Mouse (Mus musculus) lung, adult 18-20 months (tissue): ENCODE results near the gene 4932414N04Rik.
"Not testable (repeated sequence)": the region's sequence is repeated elsewhere in the genome, so short reads cannot be mapped to it uniquely, and the experiment has no call there.

Source experiments
- DNase-seq, 2 experiments: peaks; one replicate each; pipeline ENCODE4 v3.0.0; 2022; ENCODE audit warnings: mixed read lengths in 2 of 2

Gene 4932414N04Rik

GRCm38 (mm10) chr2:68656186-68656585 lies at the start of gene 4932414N04Rik:
TSS of gene 4932414N04Rik (plus strand) at chr2:68656486.
- DNase-seq = not testable (repeated sequence)

DNA sequence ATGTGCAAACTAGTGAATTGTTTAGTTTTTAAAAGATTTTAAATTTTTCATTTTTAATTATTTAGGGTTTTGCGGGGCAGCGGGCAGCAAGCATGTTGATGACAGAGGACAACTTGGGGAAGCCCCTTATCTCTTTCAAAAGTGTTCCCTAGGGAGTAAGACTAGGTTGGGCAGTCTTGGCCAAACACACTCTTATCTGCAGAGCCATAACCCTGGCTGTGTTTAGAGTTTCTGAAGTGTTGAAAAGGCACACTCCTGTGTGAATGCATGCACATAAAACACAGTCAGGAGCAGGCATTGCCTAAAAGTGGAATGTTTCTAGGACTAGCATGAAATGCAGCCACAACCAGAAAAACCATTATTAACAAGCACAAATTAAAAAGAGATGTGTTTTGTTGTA lies 75.9 kb downstream of the 4932414N04Rik start:
- no peak for DNase-seq

DNA sequence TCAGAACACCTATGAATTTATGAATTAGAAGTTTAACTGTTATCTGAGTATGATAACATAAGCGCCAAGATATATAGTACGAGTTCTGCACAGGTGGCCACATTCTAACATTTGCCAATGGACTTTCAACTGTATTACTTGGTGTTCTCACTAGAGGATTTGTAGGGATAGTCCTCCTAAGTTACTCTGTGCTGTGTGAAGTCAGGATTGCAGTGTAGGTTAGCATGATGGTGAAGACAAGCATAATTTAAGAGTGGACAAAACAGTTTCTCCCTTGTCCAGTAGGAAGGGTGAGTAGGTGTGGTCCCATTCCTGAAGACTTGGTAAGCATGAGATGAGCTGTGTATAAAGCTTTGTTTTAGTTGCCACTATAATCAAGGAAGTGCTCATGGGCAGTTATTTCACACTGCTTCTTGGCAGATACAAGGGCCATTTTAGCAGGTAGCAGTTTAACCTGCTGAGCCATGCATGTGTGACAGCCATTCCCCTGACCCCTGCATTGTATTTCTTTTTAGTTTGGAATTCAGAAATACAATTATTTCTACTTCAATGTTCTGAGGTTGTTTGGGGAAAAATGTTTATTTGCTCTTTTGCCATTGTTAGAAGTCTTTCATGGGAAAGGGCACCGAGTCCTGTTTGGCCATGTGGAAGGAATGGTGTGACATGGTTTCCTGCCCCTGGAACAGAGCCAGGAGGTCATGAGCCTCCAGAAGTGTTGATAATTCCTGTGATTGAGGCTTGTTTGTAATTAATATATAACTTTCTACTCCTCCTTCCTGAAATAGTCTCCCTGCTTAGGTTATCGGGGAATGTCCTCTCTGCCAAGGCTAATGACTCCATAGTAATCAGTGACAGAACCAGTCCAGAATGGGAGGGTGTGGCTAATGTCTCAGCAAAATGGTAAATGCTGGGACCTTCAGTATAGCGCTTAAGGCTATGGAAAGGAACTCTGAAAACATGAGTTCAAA lies 83.8 kb downstream of the 4932414N04Rik start:
- no peak for DNase-seq

DNA sequence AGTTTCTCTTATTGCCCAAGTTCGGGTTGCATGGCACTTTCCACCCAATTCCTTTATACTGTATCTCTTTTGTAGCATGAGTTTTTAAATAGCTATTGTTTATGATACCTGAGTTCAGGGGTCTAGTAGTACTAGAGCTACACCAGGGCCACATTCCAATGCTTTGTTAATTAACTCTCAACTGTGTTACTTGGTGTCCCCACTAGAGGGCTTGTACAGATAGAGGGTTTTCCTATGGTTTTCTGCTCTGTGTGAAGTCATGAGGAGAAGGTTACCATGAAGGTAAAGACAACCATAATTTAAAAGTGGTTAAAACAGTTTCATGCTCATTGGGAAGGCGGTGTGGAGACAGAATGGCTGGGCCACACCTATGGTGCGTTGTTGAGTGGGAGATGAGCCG lies 88.3 kb downstream of the 4932414N04Rik start:
- DNase-seq = no peak

DNA sequence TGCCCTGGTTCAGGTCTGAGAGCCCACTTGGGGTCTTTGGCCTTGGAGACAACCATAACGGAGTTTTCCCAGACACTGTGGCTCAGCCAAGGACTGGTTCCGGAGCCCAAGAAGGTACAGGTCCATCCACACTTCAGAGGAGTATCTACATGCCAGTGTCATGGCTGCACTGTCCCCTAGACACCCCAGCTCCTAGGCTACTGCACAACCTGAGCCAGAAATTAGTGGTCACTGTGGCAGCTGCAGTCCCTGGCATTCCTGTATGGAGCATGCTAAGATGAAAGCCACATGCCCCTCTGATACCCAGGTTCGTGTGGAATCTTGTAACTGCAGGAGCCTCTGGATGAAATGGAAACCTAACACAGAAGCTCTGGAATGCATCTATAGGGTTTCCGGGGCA lies 99.9 kb downstream of the 4932414N04Rik start:
- DNase-seq = no peak

DNA sequence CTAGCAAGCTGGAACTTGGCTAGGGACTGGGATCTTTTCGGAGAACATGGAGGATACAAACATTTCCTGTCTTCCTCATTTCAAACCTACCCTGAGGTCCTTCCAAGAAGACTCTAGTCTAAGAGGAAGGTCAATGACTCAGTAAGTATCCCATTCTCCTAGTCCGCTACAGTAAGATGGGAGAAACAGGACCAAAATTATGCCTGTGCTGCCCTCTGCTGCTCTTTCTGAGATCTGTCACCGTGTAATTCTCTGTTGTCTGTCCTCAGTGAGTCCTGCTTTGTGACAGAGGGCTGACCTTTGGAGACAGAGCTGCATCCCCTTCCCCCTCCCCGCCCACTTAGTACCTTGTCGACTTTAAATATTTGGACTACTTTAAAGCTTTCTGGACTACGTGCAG lies 100.5 kb downstream of the 4932414N04Rik start:
- no peak for DNase-seq

- DNase-seq = no peak
These were observed 109.1 kb downstream of the 4932414N04Rik start for GRCm38 (mm10) chr2:68765371-68765770.

DNA sequence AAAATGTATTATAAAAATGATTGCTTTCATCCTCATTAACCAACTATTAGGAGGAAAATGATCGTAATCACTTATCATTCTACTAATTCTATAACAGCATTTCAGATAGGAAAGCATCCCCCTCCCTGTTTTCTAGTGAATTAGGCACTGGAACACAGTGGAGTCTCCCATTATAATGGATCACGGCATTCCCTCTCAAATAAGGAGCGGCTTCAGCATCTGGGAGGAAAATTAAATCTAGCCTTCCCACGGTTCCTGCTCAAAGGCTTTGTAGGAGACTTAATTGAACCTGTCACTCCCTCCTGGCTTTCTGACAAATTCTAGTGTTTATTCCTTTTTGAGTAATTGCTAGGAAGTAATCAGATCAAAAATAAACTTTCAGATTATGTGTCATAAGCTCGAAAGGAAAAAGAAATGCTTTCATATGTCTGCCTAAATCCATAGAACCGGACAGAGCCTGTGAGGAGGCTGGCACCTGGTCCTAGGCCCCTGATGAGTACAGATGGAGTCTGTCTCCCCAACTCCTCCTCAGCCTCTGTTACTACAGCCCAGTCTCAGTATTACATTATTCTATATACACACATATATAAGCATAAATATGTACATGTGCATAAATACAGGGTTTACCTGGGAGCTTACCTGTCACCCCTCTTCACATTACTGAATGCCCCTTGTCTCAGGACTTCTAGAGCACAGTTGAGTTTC lies 111.1 kb downstream of the 4932414N04Rik start:
- DNase-seq = no peak

DNA sequence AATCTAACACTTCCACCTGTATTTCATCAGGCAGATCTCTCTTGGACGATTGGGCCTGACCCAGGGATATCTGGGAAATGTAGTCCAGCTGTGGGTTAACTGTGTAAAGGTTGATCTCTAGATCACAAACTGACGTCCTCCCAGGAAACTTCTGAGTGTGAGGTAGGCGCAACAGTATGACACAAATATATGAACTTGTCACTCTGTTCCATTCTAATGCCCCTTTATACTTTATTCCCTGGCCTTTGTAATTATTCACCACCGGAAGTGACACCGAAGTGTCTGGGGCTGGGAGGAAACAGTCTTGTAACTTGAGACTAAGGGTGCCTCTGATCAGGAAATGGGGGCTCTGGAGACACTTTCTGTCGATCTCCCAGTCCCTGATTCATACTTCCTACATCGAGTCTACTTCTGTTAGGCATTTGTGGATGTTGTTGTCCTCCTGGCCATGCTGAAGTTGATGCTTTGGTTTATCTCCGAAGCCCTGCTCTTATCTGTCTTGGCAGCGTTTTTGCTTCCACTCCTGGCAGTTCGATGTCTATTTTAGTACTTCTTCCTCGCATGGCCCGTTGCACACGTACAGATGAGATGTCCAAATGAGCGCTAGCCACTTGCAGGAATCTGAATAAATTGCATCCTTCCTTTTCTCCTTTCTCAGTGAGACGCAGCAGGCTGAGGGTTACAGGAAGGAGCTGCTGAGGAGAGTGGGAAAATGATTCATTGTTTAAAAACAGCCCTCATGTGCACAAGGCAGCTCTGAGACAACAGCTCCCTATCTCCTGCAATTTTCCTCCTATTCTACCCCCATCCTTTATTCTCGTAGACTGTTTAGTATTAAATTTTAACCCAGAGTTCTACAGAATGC lies 126.2 kb downstream of the 4932414N04Rik start:
- DNase-seq = no peak

DNA sequence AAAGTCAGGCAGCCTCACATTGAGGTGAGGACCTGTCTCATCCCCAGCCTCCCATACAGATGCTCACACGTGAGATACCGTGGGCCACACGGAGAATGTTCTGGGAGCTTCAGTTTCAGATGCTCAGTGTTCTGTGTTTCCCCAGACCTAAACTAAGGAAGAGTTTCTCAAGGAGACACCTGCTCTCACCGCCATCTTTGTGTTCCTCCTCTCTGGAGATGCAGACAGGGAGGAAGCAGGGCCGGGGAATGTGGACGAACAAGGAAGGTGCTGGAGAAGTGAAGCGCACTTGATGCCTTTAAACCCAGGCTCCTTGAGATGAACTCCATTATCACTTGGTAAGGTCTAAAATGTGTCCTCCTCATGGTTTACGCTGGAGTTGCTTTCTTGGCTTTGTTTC lies 127.4 kb downstream of the 4932414N04Rik start:
- not testable (repeated sequence) for DNase-seq

- DNase-seq = peak; percentile 72 to 75
These were observed 128.6 kb downstream of the 4932414N04Rik start for GRCm38 (mm10) chr2:68784710-68785427.

DNA sequence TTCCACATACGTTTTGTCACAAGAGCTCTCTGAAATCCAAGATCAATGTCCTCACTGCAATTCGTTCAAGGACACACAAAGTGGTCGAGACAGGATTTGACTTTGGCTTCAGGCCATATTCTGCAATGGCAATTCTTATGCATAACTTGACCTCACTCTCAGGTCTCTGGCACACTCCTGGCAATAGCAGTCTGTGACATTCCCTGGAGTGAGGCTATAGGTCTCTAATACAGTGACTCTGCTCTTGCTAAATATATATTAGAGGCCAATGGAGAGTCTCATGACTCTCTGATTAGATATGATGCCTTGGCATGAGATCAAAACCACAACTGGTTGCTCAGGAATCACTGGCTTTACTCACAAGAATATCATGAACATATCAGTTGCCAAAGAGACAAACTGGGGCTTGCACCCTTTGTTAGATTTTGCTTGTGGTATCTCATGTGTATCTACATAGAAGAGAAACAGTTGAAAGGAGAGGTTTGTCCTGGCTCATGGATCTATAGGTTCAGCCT lies 130.9 kb downstream of the 4932414N04Rik start:
- DNase-seq = no peak

DNA sequence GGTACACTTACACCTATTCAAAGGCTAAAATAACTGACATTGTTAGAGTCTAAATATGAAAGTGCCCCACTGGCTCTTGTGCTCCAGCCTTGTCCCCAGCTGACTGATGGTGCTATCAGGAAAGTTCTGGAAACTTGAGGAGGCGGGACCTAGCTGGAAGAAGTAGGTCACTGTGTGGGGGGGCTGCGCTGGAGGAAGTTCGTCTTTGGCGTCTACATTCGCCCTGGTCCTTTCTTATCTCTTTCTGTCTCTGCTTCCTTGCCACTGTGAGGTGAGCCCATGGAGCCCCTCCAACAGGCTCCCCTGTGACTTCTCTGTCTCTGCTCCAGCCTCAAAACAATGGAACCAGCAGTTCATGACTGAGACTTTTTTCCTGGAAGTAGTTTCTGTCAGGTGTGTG lies 136.0 kb downstream of the 4932414N04Rik start:
- no peak for DNase-seq

DNA sequence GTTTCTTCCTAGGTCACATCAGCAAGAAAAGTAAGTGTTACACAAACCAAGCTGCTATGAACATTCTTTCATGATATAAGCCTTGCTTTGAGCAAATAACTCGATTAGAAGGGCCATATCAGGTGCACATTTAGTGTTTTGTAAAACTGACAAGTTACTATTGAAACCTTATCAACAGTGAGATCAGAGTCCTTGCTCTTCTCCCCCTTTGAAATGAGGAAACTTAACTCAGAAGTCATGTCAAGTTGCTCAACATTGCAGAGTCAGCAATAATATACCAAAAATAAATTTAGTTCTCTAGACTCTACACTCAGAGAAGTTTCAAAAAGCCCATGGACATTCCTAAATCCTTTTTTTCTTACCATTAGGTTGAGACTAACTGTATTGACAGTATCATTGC lies 137.2 kb downstream of the 4932414N04Rik start:
- no peak for DNase-seq

- DNase-seq = no peak
These were observed 137.9 kb downstream of the 4932414N04Rik start for GRCm38 (mm10) chr2:68794181-68794580.

DNA sequence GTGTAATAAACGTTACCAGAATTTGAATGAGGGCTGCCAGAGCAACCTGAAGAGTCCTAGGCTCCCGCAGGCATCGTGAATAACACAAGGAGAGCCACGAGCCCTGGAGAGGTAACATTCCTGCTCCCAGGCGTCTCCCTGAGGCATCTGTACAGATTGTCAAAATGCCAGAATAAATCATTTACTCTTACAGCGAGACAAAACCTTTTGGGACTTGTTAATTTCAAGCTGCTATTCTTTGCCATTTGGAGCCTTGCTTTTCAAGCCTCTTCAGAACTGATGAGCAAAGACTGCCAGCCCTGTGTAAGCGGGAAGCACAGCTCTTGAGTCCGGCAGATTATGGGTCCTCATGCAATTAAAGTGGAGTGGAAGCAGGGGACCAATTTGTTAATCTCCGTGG lies 138.3 kb downstream of the 4932414N04Rik start:
- DNase-seq = no peak

- DNase-seq = peak in 1 of 2 experiments; percentile 39
These were observed 139.9 kb downstream of the 4932414N04Rik start for GRCm38 (mm10) chr2:68796011-68796775.

DNA sequence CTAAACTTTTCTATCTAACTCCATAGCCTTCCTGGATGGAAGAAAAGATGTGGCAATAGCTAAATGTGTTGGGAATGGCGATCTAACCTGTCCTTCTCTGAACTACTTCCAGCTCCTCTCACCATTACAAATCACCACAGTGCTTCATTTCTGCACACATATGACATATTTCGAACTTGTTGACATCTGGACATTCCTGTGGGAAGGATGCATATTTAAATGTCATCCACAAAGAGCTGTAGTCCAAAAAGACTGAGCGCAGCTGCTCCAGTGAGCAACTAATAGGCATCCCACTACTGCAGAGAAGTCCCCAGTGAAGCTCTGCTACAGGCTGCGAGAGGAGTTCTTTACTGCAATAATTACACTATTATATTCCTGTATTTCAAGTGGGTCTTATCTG lies 140.8 kb downstream of the 4932414N04Rik start:
- no peak for DNase-seq
